Mouse (Mus musculus): ENCODE data around the gene Sh3bp5. TPM values are rescaled to one million over a fixed set of nuclear protein-coding genes. Genes with fewer than 3 reads are reported as not detected.

Gene Sh3bp5
- polyA plus RNA-seq, 1 experiment, result 6.9 TPM

DNA sequence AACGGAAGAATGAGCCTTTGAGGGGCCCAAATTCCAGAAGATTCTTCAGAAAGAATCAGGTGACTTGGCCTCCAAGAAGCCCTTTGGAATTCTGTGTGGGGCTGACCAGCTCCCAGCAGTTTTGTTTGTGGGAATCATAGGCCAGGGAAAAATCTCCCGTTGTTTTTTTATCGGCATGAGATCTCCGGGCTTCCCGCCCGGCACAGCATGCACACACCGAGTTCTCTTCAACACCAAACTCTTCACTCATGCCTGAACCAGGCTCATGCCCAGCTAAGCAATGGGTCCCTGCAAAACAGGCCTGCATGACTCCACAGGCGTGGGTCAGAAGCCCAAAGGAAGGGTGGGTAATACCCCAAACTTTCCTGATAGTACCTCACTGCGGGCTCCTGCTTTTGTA lies 32.3 kb downstream of the Sh3bp5 start:
- TF ChIP-seq CTCF (IDR thresholded peaks at IDR 0.05; ENCODE audit: extremely low read depth, insufficient read length, insufficient replicate concordance, low read depth, low read length) (no peak), POLR2A (IDR thresholded peaks at IDR 0.05; ENCODE audit: low read depth, low read length) (no peak)
- Histone ChIP-seq H3K4me1 (ENCODE audit: control insufficient read depth, insufficient read depth, insufficient read length, low read length) (peaks cover 8% of the 10 kb centered on the region), H3K4me3 (ENCODE audit: low read depth, low read length) (no peak overlapping the region), H3K27ac (ENCODE audit: insufficient read depth, low read depth, low read length) (no peak overlapping the region), H3K27me3 (ENCODE audit: control insufficient read depth, insufficient read depth, low read length) (no peaks in the 10 kb centered on the region), H3K36me3 (ENCODE audit: control insufficient read depth, insufficient read depth, low read length) (no peaks in the 10 kb centered on the region)
- 68% methylated on average over 9 of the region's 9 CpGs for WGBS

DNA sequence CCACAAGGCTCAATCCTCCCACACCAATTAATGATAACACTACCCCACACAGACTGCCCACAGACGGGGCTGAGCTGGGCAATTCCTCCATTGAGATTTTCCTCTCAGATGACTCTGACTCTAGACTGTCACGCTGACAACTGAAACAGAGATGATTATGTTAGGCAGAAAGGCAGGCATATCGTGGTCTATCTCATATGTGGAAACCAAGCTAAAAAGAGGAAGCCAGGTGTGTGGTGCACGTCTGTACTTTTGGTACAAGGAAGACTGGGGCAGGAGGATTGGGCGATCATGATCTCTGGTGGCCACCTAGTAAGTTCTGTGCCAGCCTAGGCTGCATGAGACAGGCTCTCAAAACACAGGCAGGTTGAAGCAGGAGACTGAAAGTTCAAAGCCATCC lies 33.2 kb downstream of the Sh3bp5 start:
- TF ChIP-seq CTCF (IDR thresholded peaks at IDR 0.05; ENCODE audit: extremely low read depth, insufficient read length, insufficient replicate concordance, low read depth, low read length) (no peak), POLR2A (IDR thresholded peaks at IDR 0.05; ENCODE audit: low read depth, low read length) (no peak)
- 79% methylated on average over 5 of the region's 5 CpGs for WGBS
- H3K27ac ChIP-seq (ENCODE audit: insufficient read depth, low read depth, low read length), result peak overlapping the region; percentile 6; the same call in 1 of the 2 replicates

DNA sequence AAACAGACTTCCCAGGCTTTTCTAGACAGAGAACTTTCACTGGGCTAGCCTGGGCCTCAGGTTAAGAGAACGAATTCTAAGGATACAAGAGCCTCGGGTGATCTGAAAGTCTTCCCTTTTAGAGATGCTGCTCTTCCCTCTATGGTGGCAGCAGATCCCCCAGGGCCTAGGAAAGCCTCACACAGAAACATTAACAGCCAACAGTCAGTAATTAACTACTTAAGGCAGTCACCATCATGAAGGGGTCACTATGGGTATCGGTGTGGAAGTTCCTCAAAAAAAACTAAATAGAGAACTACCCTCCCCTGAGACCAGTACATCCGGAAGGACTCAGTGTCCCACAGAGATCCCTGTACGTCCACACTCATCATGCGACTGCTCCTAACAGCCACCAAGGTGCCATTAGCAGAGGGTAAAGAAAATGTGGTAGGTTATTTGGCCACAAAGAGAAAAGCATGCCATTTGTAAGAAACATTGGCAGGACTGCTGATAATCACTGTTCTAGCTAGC lies 33.9 kb downstream of the Sh3bp5 start:
- Histone ChIP-seq H3K27ac (ENCODE audit: insufficient read depth, low read depth, low read length) (0 out of 2 replicates have a peak overlapping the region, but pooled peaks have one; percentile 6), H3K4me1 (ENCODE audit: control insufficient read depth, insufficient read depth, insufficient read length, low read length) (peaks cover 3% of the 10 kb centered on the region), H3K36me3 (ENCODE audit: control insufficient read depth, insufficient read depth, low read length) (no peaks in the 10 kb centered on the region), H3K27me3 (ENCODE audit: control insufficient read depth, insufficient read depth, low read length) (no peaks in the 10 kb centered on the region), H3K4me3 (ENCODE audit: low read depth, low read length) (no peak overlapping the region)
- TF ChIP-seq POLR2A (IDR thresholded peaks at IDR 0.05; ENCODE audit: low read depth, low read length) (no peak), CTCF (IDR thresholded peaks at IDR 0.05; ENCODE audit: extremely low read depth, insufficient read length, insufficient replicate concordance, low read depth, low read length) (no peak)
- 77% methylated on average over 6 of the region's 6 CpGs for WGBS

More for the DNA sequence above, 33.2 kb downstream of the Sh3bp5 start:
- Histone ChIP-seq H3K27me3 (ENCODE audit: control insufficient read depth, insufficient read depth, low read length) (no peaks in the 10 kb centered on the region), H3K4me1 (ENCODE audit: control insufficient read depth, insufficient read depth, insufficient read length, low read length) (peaks cover 4% of the 10 kb centered on the region), H3K4me3 (ENCODE audit: low read depth, low read length) (no peak overlapping the region), H3K36me3 (ENCODE audit: control insufficient read depth, insufficient read depth, low read length) (no peaks in the 10 kb centered on the region)

DNA sequence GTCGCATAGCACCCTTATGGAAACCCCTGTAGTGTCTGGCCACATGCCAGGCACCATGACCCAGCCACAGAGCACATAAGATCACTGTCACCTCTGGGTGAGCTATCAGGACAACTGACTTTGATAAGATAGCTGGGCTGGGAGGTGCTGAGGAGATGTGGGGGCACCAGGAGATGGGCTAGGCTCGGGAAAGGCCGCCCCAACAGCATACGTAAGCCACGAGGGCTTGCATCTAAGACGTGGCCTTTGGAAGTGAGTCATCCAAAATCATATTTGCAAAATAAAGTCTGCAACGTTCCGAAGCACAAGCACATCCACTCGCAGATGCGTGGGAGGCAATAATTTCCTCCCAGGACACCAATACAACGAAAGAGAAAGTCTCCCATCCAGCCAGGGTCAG lies 35.0 kb downstream of the Sh3bp5 start:
- 40% methylated on average over 11 of the region's 11 CpGs for WGBS
- H3K36me3 ChIP-seq (ENCODE audit: control insufficient read depth, insufficient read depth, low read length), result no peaks in the 10 kb centered on the region
- no peak for TF ChIP-seq POLR2A (IDR thresholded peaks at IDR 0.05; ENCODE audit: low read depth, low read length)
- no peak for TF ChIP-seq CTCF (IDR thresholded peaks at IDR 0.05; ENCODE audit: extremely low read depth, insufficient read length, insufficient replicate concordance, low read depth, low read length)
- 0 out of 2 replicates have a peak overlapping the region, but pooled peaks have one; percentile 0 for H3K27ac ChIP-seq (ENCODE audit: insufficient read depth, low read depth, low read length)
- H3K4me1 ChIP-seq (ENCODE audit: control insufficient read depth, insufficient read depth, insufficient read length, low read length), result peaks cover 3% of the 10 kb centered on the region; the same call in 1 of the 2 replicates
- no peak overlapping the region for H3K4me3 ChIP-seq (ENCODE audit: low read depth, low read length)
- no peaks in the 10 kb centered on the region for H3K27me3 ChIP-seq (ENCODE audit: control insufficient read depth, insufficient read depth, low read length)

DNA sequence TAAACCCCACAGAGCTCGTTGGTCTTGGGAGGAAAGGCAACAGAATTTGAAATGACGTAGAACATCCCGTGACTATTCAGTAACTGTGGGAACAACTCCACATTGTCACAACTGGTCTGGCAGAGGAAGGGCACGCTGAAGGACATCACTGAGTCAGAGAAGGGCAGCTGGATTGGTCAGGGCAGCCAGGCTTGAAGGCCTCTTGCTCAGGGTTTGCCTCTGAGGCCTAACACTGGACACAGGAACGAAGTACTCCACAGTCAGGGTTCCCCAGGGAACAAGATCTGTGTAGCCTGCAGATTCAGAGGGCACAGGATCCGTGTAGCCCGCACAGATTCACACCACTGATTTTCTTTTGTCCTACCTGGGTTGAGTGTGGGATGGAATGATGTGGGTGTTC lies 35.6 kb downstream of the Sh3bp5 start:
- 87% methylated on average over 7 of the region's 7 CpGs for WGBS
- no peak overlapping the region for H3K27ac ChIP-seq (ENCODE audit: insufficient read depth, low read depth, low read length)

DNA sequence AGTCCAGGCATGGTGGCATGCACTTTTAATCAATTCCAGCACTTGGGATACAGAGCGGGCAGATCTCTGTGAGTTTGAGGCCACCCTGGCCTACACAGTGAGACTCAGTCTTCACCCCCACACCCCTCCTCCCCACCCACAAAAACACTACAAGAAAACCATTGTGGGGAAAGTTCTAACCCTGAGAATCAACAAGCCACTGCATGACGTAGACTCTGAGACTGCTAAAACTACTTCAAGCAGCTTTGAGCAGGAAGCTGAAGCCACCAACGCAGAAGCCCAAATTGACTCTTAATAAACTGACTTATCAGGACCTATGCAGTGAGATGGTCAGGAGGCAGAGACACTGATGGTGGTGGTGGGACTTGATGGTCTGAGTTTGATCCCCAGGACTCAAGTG lies 36.6 kb downstream of the Sh3bp5 start:
- WGBS, result 81% methylated on average over 3 of the region's 3 CpGs

More for the DNA sequence above, 35.6 kb downstream of the Sh3bp5 start:
- peaks cover 3% of the 10 kb centered on the region; the same call in 1 of the 2 replicates for H3K4me1 ChIP-seq (ENCODE audit: control insufficient read depth, insufficient read depth, insufficient read length, low read length)
- H3K4me3 ChIP-seq (ENCODE audit: low read depth, low read length), result no peak overlapping the region
- H3K27me3 ChIP-seq (ENCODE audit: control insufficient read depth, insufficient read depth, low read length), result no peaks in the 10 kb centered on the region
- TF ChIP-seq CTCF (IDR thresholded peaks at IDR 0.05; ENCODE audit: extremely low read depth, insufficient read length, insufficient replicate concordance, low read depth, low read length), result no peak
- TF ChIP-seq POLR2A (IDR thresholded peaks at IDR 0.05; ENCODE audit: low read depth, low read length), result no peak
- H3K36me3 ChIP-seq (ENCODE audit: control insufficient read depth, insufficient read depth, low read length), result no peaks in the 10 kb centered on the region

DNA sequence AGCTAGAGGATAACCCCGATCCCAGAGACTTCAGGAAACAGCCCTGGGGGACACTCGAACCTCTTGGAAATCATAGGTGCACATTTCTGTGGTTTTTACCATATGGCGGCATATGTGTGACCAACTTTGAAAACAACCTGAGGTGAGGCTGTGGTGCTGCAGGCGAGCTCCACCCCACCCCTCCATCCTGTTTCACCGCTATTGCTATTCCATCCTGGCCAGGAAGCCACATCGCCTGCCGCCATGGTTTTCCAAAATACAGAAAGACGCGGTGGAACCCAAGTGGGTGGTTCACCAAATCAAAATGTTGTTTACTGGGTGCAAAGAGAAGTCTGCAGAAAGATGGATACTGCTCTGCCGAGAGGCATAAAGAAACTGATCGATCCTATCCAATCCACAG lies 37.1 kb downstream of the Sh3bp5 start:
- TF ChIP-seq CTCF (IDR thresholded peaks at IDR 0.05; ENCODE audit: extremely low read depth, insufficient read length, insufficient replicate concordance, low read depth, low read length) (no peak), POLR2A (IDR thresholded peaks at IDR 0.05; ENCODE audit: low read depth, low read length) (no peak)
- Histone ChIP-seq H3K27me3 (ENCODE audit: control insufficient read depth, insufficient read depth, low read length) (no peaks in the 10 kb centered on the region), H3K27ac (ENCODE audit: insufficient read depth, low read depth, low read length) (no peak overlapping the region), H3K4me1 (ENCODE audit: control insufficient read depth, insufficient read depth, insufficient read length, low read length) (peaks cover 3% of the 10 kb centered on the region; the same call in 1 of the 2 replicates), H3K36me3 (ENCODE audit: control insufficient read depth, insufficient read depth, low read length) (no peaks in the 10 kb centered on the region), H3K4me3 (ENCODE audit: low read depth, low read length) (no peak overlapping the region)
- WGBS, result 89% methylated on average over 11 of the region's 11 CpGs

More for the DNA sequence above, 36.6 kb downstream of the Sh3bp5 start:
- no peak for TF ChIP-seq CTCF (IDR thresholded peaks at IDR 0.05; ENCODE audit: extremely low read depth, insufficient read length, insufficient replicate concordance, low read depth, low read length)
- no peak for TF ChIP-seq POLR2A (IDR thresholded peaks at IDR 0.05; ENCODE audit: low read depth, low read length)
- peaks cover 3% of the 10 kb centered on the region; the same call in 1 of the 2 replicates for H3K4me1 ChIP-seq (ENCODE audit: control insufficient read depth, insufficient read depth, insufficient read length, low read length)
- H3K36me3 ChIP-seq (ENCODE audit: control insufficient read depth, insufficient read depth, low read length), result no peaks in the 10 kb centered on the region
- no peak overlapping the region for H3K4me3 ChIP-seq (ENCODE audit: low read depth, low read length)
- no peak overlapping the region for H3K27ac ChIP-seq (ENCODE audit: insufficient read depth, low read depth, low read length)
- no peaks in the 10 kb centered on the region for H3K27me3 ChIP-seq (ENCODE audit: control insufficient read depth, insufficient read depth, low read length)

Measured in small intestine, adult 2 months (tissue).